Mouse (Mus musculus) regulatory T cell (primary cell): ENCODE measurements at regions not wholly inside any gene's neighbourhood (a gene's known extent, or its start where the extent isn't known, plus 50 kb on each side); places are given as distances from the start of the nearest gene placed in this dataset.
"Not testable (repeated sequence)": the region's sequence is repeated elsewhere in the genome, so short reads cannot be mapped to it uniquely, and the experiment has no call there.

Experiments
- in situ Hi-C: fragments of 300-600 bp; cut with MboI, MseI; formaldehyde crosslinking; loops from one replicate; pipeline ENCODE4 v1.15.1; 2025; ENCODE audit warnings: high pct_unique_total_duplicates

- in situ Hi-C loops, result no loop called here
Measured at GRCm38 (mm10) chr16:73182776-73183175, 874.7 kb downstream of the Robo1 start.

- in situ Hi-C loops, result no loop called here
Measured at GRCm38 (mm10) chr16:73182258-73182657, 874.2 kb downstream of the Robo1 start.

- in situ Hi-C loops, result no loop called here
Measured at GRCm38 (mm10) chr16:73155447-73155846, 847.3 kb downstream of the Robo1 start.

GRCm38 (mm10) chr16:73127927-73128326, 819.8 kb downstream of the Robo1 start:
- in situ Hi-C loops, result not testable (repeated sequence)

GRCm38 (mm10) chr16:73120568-73120967, 812.5 kb downstream of the Robo1 start:
- in situ Hi-C loops, result no loop called here

- in situ Hi-C loops, result no loop called here
Measured at GRCm38 (mm10) chr16:73117338-73117737, 809.2 kb downstream of the Robo1 start.

- in situ Hi-C loops, result no loop called here
Measured at GRCm38 (mm10) chr16:73108021-73108452, 799.9 kb downstream of the Robo1 start.

GRCm38 (mm10) chr16:73107608-73108007, 799.5 kb downstream of the Robo1 start:
- in situ Hi-C loops, result no loop called here

- in situ Hi-C loops, result no loop called here
Measured at GRCm38 (mm10) chr16:73105496-73105895, 797.4 kb downstream of the Robo1 start.

- in situ Hi-C loops, result no loop called here
Measured at GRCm38 (mm10) chr16:73100273-73100672, 792.2 kb downstream of the Robo1 start.

GRCm38 (mm10) chr16:73098760-73099159, 790.7 kb downstream of the Robo1 start:
- in situ Hi-C loops, result no loop called here

GRCm38 (mm10) chr16:73097176-73097575, 789.1 kb downstream of the Robo1 start:
- in situ Hi-C loops, result no loop called here

- in situ Hi-C loops, result no loop called here
Measured at GRCm38 (mm10) chr16:73096091-73097083, 788.3 kb downstream of the Robo1 start.
